Mouse (Mus musculus): ENCODE results near the gene Dusp16. TPM values are rescaled to one million over a fixed set of nuclear protein-coding genes. Genes with fewer than 3 reads are reported as not detected.

Dusp16 gene
- polyA plus RNA-seq, 1 experiment from 2014 or later = 16.7 TPM

DNA sequence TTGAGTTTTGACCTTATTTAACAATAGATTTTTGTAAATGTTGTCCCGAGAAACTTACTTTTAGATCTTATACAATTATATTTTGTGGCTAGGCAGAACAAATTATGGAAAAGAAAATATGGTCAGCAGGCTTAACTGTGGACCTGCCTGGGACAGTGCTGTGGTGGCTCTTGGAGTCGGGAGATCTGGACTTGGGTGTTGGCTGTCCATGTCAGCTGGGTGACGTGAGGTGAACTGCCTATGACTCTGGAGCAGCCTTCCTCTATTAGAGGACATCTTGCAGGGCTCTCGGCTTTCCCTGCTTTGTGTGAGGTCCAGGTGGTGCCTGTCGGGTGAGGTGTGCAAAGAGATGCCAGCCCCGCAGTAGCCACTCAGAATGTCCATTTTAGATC, 91.2 kb downstream of the Dusp16 start:
- H3K36me3 ChIP-seq (ENCODE audit: control insufficient read depth, insufficient read depth, low read length) = no peaks in the 10 kb centered on the region
- WGBS = 91% methylated on average over 6 of the region's 6 CpGs
- H3K4me3 ChIP-seq (ENCODE audit: low read depth, low read length) = no peak overlapping the region
- no peaks in the 10 kb centered on the region for H3K9me3 ChIP-seq (ENCODE audit: control insufficient read depth, low read length)
- ATAC-seq (ENCODE audit: insufficient read depth, low FRiP score, low TSS enrichment) (no peak), DNase-seq (ENCODE audit: low spot score) (no peak)
- H3K27ac ChIP-seq (ENCODE audit: low read depth, low read length) = no peak overlapping the region
- no peaks in the 10 kb centered on the region for H3K4me1 ChIP-seq (ENCODE audit: control insufficient read depth, insufficient read depth, low read length)
- no peaks in the 10 kb centered on the region for H3K27me3 ChIP-seq (ENCODE audit: control insufficient read depth, insufficient read depth, low read length)
- H3K9ac ChIP-seq (ENCODE audit: low read length) = no peak overlapping the region
- no peak overlapping the region for H3K4me2 ChIP-seq (ENCODE audit: low read depth)

DNA sequence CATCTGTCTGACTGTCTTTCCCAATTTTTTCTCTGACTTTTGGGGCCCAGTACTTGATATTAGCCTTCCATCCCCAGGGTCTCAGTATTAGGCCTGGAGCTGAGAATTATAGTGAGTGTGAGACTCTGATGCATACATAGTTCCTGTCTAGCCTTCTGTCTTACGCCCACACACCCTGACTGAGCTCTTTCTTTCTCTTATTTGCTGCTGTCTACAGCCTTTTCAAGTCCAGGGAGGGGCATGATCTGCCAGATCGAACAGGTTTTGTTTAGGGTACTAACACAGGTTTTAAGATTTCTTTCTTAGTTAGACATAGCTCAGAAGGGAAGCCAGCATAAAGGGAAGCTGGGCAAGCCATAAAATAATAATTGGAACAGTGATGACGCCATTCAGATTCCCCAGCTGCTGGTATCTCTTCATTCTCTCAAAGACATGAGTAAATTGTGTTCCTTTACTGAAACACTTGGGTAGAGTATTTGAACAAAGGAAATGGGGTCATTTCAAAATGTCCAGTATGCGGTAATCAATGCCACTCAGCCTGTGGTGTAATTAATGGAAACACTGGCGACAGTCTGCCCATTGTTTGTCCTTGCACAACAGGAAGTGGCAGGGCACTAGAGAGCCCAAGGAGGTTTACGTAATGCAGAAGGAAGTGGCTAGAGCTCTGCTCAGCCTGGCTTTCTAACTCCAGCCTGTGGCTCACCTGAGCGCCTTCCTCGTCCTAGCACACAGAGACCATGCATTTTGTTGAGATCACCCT, 91.8 kb downstream of the Dusp16 start:
- Histone ChIP-seq H3K27me3 (ENCODE audit: control insufficient read depth, insufficient read depth, low read length) (no peaks in the 10 kb centered on the region), H3K27ac (ENCODE audit: low read depth, low read length) (no peak overlapping the region), H3K4me2 (ENCODE audit: low read depth) (no peak overlapping the region), H3K9ac (ENCODE audit: low read length) (no peak overlapping the region), H3K36me3 (ENCODE audit: control insufficient read depth, insufficient read depth, low read length) (no peaks in the 10 kb centered on the region), H3K4me1 (ENCODE audit: control insufficient read depth, insufficient read depth, low read length) (no peaks in the 10 kb centered on the region), H3K4me3 (ENCODE audit: low read depth, low read length) (no peak overlapping the region), H3K9me3 (ENCODE audit: control insufficient read depth, low read length) (no peaks in the 10 kb centered on the region)
- WGBS = 63% methylated on average over 8 of the region's 8 CpGs
- ATAC-seq (ENCODE audit: insufficient read depth, low FRiP score, low TSS enrichment) = no peak
- DNase-seq (ENCODE audit: low spot score) = no peak

DNA sequence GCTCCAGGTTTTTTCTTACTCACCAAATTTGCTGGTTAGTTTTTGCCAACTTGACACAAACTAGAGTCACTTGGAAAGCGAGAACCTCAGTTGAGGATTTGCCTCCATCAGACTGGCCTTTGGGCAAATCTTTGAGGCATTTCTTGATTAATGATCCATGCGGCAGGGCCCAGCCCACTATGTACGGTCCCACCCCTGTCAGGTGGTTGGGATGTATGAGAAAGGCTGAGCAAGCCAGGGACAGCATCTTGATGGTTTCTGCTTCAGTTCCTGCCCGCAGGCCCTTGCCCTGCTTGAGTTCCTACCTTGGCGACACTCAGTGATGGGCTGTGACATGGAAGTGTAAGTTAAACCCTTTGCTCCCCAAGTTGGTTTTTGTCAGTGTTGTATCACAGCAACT, 94.2 kb downstream of the Dusp16 start:
- Histone ChIP-seq H3K36me3 (ENCODE audit: control insufficient read depth, insufficient read depth, low read length) (no peaks in the 10 kb centered on the region), H3K4me1 (ENCODE audit: control insufficient read depth, insufficient read depth, low read length) (no peaks in the 10 kb centered on the region), H3K9ac (ENCODE audit: low read length) (no peak overlapping the region), H3K4me3 (ENCODE audit: low read depth, low read length) (no peak overlapping the region), H3K4me2 (ENCODE audit: low read depth) (no peak overlapping the region), H3K9me3 (ENCODE audit: control insufficient read depth, low read length) (no peaks in the 10 kb centered on the region), H3K27me3 (ENCODE audit: control insufficient read depth, insufficient read depth, low read length) (no peaks in the 10 kb centered on the region), H3K27ac (ENCODE audit: low read depth, low read length) (no peak overlapping the region)
- ATAC-seq (ENCODE audit: insufficient read depth, low FRiP score, low TSS enrichment) (no peak), DNase-seq (ENCODE audit: low spot score) (no peak)
- 91% methylated on average over 5 of the region's 5 CpGs for WGBS

DNA sequence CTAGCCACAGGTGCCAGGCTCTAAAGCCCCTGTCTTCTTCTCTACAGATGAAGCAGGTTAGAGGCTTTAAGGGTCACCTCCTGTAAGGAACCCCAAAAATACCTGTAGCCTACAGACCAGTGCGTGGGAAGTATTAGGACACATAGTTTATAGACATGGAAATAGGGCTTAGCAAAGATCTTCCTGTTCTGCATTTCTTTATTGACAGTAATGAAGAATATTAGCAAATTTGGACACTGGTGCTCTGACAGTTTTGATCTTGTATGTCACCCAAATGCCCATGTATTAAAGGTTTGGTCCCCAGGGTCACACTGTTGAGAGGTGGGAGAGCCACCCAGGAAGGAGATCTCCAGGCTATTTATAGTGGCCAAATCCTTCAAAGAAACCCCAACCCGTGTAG, 95.9 kb downstream of the Dusp16 start:
- H3K36me3 ChIP-seq (ENCODE audit: control insufficient read depth, insufficient read depth, low read length) = no peaks in the 10 kb centered on the region
- 88% methylated on average over 2 of the region's 2 CpGs for WGBS
- DNase-seq (ENCODE audit: low spot score) (no peak), ATAC-seq (ENCODE audit: insufficient read depth, low FRiP score, low TSS enrichment) (no peak)
- no peaks in the 10 kb centered on the region for H3K9me3 ChIP-seq (ENCODE audit: control insufficient read depth, low read length)
- H3K4me1 ChIP-seq (ENCODE audit: control insufficient read depth, insufficient read depth, low read length) = no peaks in the 10 kb centered on the region
- no peak overlapping the region for H3K4me3 ChIP-seq (ENCODE audit: low read depth, low read length)
- no peak overlapping the region for H3K4me2 ChIP-seq (ENCODE audit: low read depth)
- H3K27ac ChIP-seq (ENCODE audit: low read depth, low read length) = no peak overlapping the region
- no peaks in the 10 kb centered on the region for H3K27me3 ChIP-seq (ENCODE audit: control insufficient read depth, insufficient read depth, low read length)
- H3K9ac ChIP-seq (ENCODE audit: low read length) = no peak overlapping the region

DNA sequence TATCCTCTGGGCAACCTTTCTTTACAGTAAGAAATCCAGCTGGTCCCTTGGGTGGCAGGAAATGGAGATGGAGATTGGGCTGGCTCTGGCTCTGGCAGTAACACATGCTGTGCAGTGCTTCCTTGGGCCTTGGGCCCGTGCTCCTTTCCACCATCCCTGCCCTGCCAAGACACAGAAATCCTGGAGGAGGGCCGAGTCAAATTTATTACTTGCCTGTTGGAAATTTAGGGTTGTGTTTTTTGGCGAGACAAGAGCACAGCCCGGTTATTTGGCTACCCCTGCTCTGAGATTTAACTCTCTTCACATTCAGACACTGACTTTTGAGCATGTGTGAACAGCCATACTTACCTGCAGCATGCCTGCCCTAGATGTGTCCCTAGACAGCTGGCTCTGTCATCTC, 96.3 kb downstream of the Dusp16 start:
- H3K27me3 ChIP-seq (ENCODE audit: control insufficient read depth, insufficient read depth, low read length) = no peaks in the 10 kb centered on the region
- H3K36me3 ChIP-seq (ENCODE audit: control insufficient read depth, insufficient read depth, low read length) = no peaks in the 10 kb centered on the region
- no peaks in the 10 kb centered on the region for H3K9me3 ChIP-seq (ENCODE audit: control insufficient read depth, low read length)
- H3K9ac ChIP-seq (ENCODE audit: low read length) = no peak overlapping the region
- ATAC-seq (ENCODE audit: insufficient read depth, low FRiP score, low TSS enrichment) (no peak), DNase-seq (ENCODE audit: low spot score) (no peak)
- no peak overlapping the region for H3K27ac ChIP-seq (ENCODE audit: low read depth, low read length)
- H3K4me3 ChIP-seq (ENCODE audit: low read depth, low read length) = no peak overlapping the region
- H3K4me1 ChIP-seq (ENCODE audit: control insufficient read depth, insufficient read depth, low read length) = no peaks in the 10 kb centered on the region
- no peak overlapping the region for H3K4me2 ChIP-seq (ENCODE audit: low read depth)
- 69% methylated on average over 4 of the region's 4 CpGs for WGBS

DNA sequence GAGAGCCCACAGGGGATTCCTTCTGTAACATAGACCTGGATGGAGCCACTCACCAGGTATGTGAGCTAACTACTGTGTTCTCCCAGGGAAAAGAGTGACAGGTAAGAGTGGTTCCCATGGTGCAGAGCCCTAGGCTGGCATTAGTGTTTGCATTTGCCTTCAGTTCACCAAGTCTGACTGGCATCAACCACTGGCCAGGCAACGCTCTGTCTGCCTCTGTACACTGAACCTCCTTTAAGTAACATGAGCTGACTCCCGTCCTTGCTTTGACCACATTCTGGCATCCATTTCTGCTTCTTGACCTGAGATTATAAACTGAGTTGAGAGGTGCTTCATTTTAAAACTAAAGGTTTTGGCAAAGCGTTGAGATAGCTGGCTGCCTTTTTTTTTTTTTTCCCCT, 96.8 kb downstream of the Dusp16 start:
- Histone ChIP-seq H3K9ac (ENCODE audit: low read length) (no peak overlapping the region), H3K4me3 (ENCODE audit: low read depth, low read length) (no peak overlapping the region), H3K36me3 (ENCODE audit: control insufficient read depth, insufficient read depth, low read length) (no peaks in the 10 kb centered on the region), H3K27ac (ENCODE audit: low read depth, low read length) (no peak overlapping the region), H3K4me1 (ENCODE audit: control insufficient read depth, insufficient read depth, low read length) (no peaks in the 10 kb centered on the region), H3K4me2 (ENCODE audit: low read depth) (no peak overlapping the region), H3K9me3 (ENCODE audit: control insufficient read depth, low read length) (no peaks in the 10 kb centered on the region), H3K27me3 (ENCODE audit: control insufficient read depth, insufficient read depth, low read length) (no peaks in the 10 kb centered on the region)
- WGBS = 81% methylated on average over 3 of the region's 3 CpGs
- DNase-seq (ENCODE audit: low spot score) (no peak), ATAC-seq (ENCODE audit: insufficient read depth, low FRiP score, low TSS enrichment) (no peak)

DNA sequence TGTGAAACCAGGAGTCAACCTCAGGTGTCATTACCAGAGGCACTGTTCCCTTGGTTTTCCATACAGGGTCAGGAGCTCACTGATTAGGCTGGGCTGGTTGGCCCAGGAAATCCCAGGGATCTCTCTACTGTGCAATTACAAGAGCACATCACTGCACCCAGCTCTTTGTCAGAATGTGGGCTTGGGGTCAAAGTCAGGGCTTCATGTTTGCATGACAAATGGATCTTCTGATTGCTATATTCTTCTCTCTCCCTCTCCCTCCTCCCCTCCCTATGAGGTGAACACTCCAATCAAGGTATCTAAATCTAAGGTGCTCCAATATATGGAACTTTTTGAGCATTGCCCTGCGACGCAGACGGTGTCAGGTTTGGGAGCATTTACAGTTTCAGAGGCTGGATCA, 97.4 kb downstream of the Dusp16 start:
- H3K27me3 ChIP-seq (ENCODE audit: control insufficient read depth, insufficient read depth, low read length) = no peaks in the 10 kb centered on the region
- no peak overlapping the region for H3K27ac ChIP-seq (ENCODE audit: low read depth, low read length)
- H3K4me1 ChIP-seq (ENCODE audit: control insufficient read depth, insufficient read depth, low read length) = no peaks in the 10 kb centered on the region
- no peak overlapping the region for H3K9ac ChIP-seq (ENCODE audit: low read length)
- no peak for ATAC-seq (ENCODE audit: insufficient read depth, low FRiP score, low TSS enrichment)
- no peaks in the 10 kb centered on the region for H3K36me3 ChIP-seq (ENCODE audit: control insufficient read depth, insufficient read depth, low read length)
- H3K4me2 ChIP-seq (ENCODE audit: low read depth) = no peak overlapping the region
- no peak overlapping the region for H3K4me3 ChIP-seq (ENCODE audit: low read depth, low read length)
- H3K9me3 ChIP-seq (ENCODE audit: control insufficient read depth, low read length) = no peaks in the 10 kb centered on the region
- 96% methylated on average over 3 of the region's 3 CpGs for WGBS
- DNase-seq (ENCODE audit: low spot score) = no peak

DNA sequence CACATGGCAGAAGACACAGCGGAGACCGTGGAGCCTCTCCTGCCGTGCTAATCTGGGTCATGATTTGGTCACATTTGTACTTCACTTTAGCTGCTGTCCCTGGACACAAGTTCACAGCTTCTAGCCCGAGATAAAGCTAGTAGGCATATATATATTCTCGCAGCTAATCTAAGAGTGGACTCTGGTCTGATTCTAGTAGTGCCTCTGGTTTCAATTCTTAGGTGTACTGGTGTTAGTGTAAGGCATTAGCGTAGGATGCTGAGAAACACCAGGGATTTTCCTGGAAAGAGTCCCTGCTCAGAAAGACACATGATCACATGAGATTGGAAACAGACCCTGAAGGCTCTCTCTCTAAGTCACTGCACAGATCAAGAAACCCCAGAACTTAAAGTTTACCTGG, 97.9 kb downstream of the Dusp16 start:
- ATAC-seq (ENCODE audit: insufficient read depth, low FRiP score, low TSS enrichment) = no peak
- Histone ChIP-seq H3K9ac (ENCODE audit: low read length) (no peak overlapping the region), H3K36me3 (ENCODE audit: control insufficient read depth, insufficient read depth, low read length) (no peaks in the 10 kb centered on the region), H3K27me3 (ENCODE audit: control insufficient read depth, insufficient read depth, low read length) (no peaks in the 10 kb centered on the region), H3K4me2 (ENCODE audit: low read depth) (no peak overlapping the region), H3K27ac (ENCODE audit: low read depth, low read length) (no peak overlapping the region), H3K4me1 (ENCODE audit: control insufficient read depth, insufficient read depth, low read length) (no peaks in the 10 kb centered on the region), H3K9me3 (ENCODE audit: control insufficient read depth, low read length) (no peaks in the 10 kb centered on the region), H3K4me3 (ENCODE audit: low read depth, low read length) (no peak overlapping the region)
- DNase-seq (ENCODE audit: low spot score) = no peak
- 94% methylated on average over 6 of the region's 6 CpGs for WGBS

DNA sequence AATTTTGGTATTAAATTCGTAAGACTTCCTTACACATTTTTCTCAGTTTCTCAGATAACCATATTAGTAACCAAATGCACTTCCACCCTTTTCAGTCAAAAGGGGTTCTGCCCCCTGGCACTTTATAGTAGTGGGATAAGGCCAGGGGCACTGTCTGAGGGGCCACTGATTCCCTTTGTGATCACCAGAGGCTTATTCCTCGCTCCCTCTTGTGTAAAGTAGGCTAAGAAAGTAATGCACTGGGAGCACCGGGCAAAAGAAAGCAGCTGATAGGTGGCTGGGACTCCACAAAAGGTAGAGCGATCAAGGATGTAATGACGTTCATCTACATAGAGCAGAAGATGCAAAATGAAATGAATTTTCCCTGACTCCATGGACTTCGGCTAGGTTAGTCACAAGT, 106.9 kb downstream of the Dusp16 start:
- ATAC-seq (ENCODE audit: insufficient read depth, low FRiP score, low TSS enrichment) (no peak), DNase-seq (ENCODE audit: low spot score) (no peak)
- Histone ChIP-seq H3K9me3 (ENCODE audit: control insufficient read depth, low read length) (no peaks in the 10 kb centered on the region), H3K27ac (ENCODE audit: low read depth, low read length) (no peak overlapping the region), H3K4me3 (ENCODE audit: low read depth, low read length) (no peak overlapping the region), H3K4me1 (ENCODE audit: control insufficient read depth, insufficient read depth, low read length) (no peaks in the 10 kb centered on the region), H3K9ac (ENCODE audit: low read length) (no peak overlapping the region), H3K4me2 (ENCODE audit: low read depth) (no peak overlapping the region), H3K36me3 (ENCODE audit: control insufficient read depth, insufficient read depth, low read length) (no peaks in the 10 kb centered on the region), H3K27me3 (ENCODE audit: control insufficient read depth, insufficient read depth, low read length) (no peaks in the 10 kb centered on the region)
- WGBS = 93% methylated on average over 6 of the region's 6 CpGs

Measured in neural tube, embryonic 11.5 days (tissue).